Mouse (Mus musculus): Measurements from ENCODE around the gene Ecm2.

The Ecm2 gene

GRCm38 (mm10) chr13:49507176-49507575 is 2.6 kb downstream of the Ecm2 start:
- no peak for ATAC-seq (ENCODE audit: low TSS enrichment)

- ATAC-seq (ENCODE audit: low TSS enrichment) = no peak
Observed at GRCm38 (mm10) chr13:49518761-49519160, 14.2 kb downstream of the Ecm2 start.

GRCm38 (mm10) chr13:49526235-49526634 is 21.6 kb downstream of the Ecm2 start:
- ATAC-seq (ENCODE audit: low TSS enrichment) = no peak

DNA sequence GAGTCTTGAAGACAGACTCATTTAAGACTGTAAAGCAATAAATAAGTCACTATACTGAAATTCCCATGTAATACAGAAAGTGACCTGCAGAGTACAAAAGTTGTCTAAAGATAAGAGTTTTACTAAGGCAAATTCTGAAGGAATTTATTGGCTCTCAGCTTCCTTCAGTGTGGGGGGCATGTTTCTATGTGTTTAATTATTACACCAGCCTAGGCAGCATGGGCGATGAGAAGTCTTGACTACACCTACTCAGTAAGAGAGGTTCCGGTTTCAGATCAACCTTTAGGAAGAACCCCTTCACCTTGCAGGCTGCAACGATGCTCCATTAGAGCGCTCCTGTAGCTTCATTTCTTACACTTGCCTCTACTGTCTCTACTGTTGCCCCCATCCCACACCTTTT is 26.0 kb downstream of the Ecm2 start:
- no peak for ATAC-seq (ENCODE audit: low TSS enrichment)

- ATAC-seq (ENCODE audit: low TSS enrichment) = no peak
Observed at GRCm38 (mm10) chr13:49536946-49537345, 32.3 kb downstream of the Ecm2 start.

DNA sequence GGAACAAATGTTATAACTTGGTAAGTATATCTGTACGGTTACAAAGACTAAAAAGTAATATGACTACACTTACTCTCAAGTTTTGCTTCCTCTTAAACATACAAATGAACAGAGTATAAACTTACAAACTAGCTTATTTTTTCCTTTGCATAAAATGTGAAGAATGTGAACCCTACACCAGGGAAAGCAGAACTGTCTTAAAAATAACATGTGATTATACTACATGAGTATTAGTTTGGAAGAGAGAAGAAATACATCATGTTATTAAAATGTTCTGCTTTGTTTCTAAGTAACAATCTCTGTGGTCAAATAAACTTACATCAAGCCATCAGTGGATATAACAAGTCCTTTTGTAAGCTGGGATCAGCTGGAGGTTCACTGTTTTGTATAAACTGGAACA is 34.1 kb downstream of the Ecm2 start:
- no peak for ATAC-seq (ENCODE audit: low TSS enrichment)

DNA sequence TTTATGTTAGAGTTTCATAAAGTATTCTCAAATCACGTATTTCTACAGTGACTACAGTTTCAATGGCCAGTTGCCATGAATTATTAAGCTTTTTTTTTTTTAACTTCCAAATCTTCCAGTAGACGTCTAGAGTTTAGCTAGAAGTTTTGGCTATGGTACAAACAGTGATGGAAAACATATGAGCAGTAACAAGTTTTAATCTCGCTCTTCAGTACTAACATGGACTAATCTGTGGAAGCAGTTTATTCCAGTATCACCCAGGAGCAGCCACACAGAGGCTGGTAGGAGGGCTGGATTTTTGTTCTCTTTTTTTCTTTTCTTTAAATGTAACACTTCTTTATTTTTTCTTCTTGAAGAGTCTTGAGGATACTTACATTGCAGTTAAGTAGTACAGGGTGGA is 39.7 kb downstream of the Ecm2 start, which contains the start of gene Aspn:
TSS of gene Aspn (plus strand) at position 165 of the 400 bp plus-strand sequence.
- no peak for ATAC-seq (ENCODE audit: low TSS enrichment)

- no peak for ATAC-seq (ENCODE audit: low TSS enrichment)
Observed at GRCm38 (mm10) chr13:49545646-49546045, 41.0 kb downstream of the Ecm2 start.

DNA sequence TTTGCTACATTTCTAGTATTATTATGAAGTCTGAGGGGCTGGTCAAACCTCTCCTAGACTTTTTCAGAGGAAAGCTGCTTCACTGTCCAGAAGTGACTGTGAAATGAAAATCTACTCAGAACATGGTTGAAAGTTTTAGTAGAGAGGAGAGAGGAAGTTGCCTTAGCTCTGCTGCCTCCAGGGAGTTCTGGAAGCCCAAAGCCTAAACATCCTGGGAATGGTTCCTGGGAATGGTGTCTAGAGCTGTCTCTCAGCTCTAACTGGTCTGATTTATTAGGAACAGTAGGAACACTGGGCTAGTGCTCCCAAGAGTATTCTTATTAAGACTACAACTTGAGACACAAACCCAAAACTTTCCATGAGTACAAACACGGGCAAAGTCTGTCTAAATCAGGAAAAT is 41.9 kb downstream of the Ecm2 start:
- no peak for ATAC-seq (ENCODE audit: low TSS enrichment)

DNA sequence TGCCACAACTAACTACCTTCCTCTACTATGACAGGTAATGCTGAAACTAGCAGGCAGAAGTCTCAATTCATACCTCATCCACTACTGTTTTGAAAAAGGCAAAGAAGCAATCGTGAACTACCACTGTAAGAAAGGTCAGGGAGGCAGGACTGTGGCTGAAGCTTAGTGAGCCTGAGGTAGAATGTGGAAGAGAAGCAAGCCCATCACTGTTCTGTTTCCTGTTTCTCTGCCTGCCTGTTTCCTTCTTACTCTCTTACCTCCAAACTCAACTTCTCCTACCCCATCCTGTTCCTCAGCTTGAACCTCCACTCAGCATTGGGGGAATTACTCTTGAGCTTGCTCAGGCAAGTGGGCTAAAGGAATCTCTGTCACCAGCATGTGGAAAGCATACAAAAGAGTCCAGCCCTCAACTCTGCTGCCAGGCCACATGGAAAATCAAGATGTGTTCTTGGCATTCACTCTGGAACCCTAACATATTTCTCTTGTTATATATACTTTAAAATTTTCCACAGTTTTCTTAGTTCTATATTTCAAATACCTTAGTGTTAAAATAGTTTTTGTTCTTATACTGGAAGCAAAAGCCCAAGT is 43.0 kb downstream of the Ecm2 start:
- ATAC-seq (ENCODE audit: low TSS enrichment) = no peak

DNA sequence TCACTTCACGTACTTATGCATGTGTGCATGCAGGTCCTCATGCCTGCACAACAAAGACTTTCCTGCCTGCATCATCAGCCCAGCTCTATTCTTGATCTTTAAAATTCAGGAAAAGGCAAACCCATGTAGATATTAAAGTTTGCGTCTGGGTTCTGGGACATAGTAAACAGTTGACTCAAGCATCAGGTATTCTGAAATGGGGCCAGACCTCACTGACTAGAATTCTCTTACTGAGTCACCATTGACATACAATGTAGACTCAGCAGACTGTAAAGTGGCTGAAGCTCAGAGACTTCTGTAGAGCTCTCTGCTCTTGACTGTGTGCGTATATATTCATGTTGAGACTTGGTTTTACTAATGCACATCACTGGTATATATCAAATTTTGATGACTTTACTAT is 45.0 kb downstream of the Ecm2 start:
- no peak for ATAC-seq (ENCODE audit: low TSS enrichment)

GRCm38 (mm10) chr13:49554519-49554918 is 49.9 kb downstream of the Ecm2 start:
- ATAC-seq (ENCODE audit: low TSS enrichment) = no peak

DNA sequence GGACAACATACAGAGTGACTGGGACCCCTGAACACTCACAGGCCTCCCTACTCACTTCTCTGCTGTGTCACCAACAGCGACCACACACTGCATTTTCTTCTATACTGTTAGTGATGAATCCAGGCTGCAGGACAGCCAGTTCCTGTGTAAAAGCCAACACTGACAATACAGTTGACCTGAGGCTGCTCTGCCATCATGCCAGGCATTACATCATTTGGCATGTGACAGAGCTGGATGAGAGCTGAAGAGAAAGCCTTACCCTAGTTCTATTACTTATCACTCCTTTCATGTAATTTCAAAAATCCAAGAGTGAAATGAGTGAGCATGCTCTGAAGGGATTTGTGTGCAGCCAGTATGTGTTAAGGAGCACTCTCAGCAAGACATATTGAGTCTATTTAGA is 51.6 kb downstream of the Ecm2 start:
- ATAC-seq (ENCODE audit: low TSS enrichment) = no peak

DNA sequence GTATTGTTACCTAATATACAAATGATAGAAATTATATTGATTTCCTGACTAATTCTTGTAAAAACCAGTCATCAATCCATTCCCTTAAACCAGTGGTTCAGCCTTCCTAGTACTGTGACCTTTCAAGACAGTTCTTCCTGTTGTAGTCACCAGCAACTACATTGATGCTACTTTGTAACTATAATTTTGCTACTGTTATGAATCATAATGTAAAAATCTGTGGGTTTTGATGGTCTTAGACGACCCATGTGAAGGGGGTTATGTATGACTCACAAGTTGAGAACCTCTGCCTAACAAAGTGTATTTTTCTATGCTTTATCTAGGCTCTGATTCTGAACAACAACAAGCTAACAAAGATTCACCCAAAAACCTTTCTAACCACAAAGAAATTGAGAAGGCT is 52.3 kb downstream of the Ecm2 start:
- ATAC-seq (ENCODE audit: low TSS enrichment) = no peak

DNA sequence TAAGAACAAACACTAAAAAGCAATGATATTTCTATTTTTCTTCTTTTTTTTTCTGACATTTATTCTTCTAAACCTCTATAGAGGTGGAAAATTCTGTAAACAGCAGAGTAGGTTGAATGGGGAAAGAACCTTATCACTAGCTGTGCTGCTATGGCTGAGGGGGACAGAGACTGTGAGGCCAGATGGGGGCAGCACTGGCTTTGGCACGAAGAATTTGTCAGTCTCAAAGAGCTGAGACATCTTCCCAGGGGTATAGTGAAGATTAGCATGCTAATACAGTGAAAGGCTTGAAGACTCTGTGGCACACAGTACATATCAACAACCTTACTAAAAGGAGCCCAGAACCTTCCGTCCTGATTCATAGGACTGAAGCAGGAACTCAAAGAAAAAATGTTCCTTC is 54.6 kb downstream of the Ecm2 start:
- no peak for ATAC-seq (ENCODE audit: low TSS enrichment)

GRCm38 (mm10) chr13:49560886-49561285 is 56.3 kb downstream of the Ecm2 start:
- ATAC-seq (ENCODE audit: low TSS enrichment) = no peak

GRCm38 (mm10) chr13:49564347-49564746 is 59.7 kb downstream of the Ecm2 start:
- ATAC-seq (ENCODE audit: low TSS enrichment) = no peak

DNA sequence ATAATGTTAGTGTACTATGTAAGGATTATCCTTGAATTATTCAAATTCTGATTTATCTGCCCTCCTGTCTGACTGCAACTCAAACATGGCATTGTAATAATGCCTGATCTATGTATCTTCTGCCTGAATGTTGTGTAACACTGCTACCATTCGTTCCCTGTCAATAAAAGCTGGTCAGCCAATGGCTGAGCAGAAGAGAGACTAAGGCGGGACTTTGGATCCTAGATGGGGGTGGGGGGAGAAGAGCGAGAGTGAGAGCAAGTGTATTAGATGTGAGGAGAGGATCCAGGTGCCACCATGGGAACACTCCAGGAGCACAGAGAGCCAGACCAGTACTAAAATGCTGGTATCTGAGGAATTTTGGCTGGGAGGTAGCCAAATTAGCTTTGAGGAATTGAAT is 65.8 kb downstream of the Ecm2 start:
- ATAC-seq (ENCODE audit: low TSS enrichment) = no peak

GRCm38 (mm10) chr13:49571418-49571817 is 66.8 kb downstream of the Ecm2 start:
- ATAC-seq (ENCODE audit: low TSS enrichment) = no peak

- no peak for ATAC-seq (ENCODE audit: low TSS enrichment)
Observed at GRCm38 (mm10) chr13:49581541-49582530, 77.2 kb downstream of the Ecm2 start, which contains the start of gene Omd. TSS of gene Omd (plus strand) at chr13:49582462.

Data from frontal cortex, adult (tissue).